In the genomic region with DNA sequence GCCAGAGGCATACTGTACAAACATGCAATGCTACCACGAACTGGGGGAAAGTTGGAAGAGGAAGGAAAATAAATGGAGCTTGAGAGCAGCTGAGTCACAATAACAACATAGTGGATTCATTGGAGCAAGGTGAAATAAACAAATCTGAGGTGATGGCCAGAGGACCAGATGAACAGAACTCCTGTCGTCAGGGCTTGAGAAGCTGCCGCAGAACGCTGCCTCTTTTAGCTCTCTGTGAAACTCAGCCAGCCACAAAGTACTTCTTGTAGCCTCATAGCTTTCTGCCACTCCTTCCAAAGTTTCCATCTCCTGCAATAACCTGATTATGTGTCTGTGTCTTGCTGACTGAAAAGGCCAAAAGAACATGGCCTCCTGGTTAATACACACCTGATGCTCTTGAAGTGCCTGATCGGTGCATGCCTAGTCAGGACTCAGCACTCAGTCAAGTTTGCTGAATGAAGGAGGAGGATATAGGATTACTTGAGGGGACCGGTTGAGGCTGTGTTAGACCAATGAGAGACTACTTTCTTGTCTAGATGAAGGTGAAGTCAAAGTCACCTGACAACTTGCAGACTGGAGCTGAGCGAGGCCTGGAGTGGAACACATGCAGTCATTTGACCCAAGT, we compare ENCODE assay signal across 23 mouse cellular contexts. TPM values are rescaled to one million over a fixed set of nuclear protein-coding genes. Genes with fewer than 3 reads are reported as not detected.
DNase-seq lines count a peak whose midpoint lies in the region; ATAC-seq and TF ChIP-seq lines count a peak whose summit lies in the region.
"Had no signal": no experiment of that assay in that cellular context is flagged by ENCODE, and none has a peak within 500 bp of the region (broad histone marks: within the 10 kb centered on the region; RNA-seq: fewer than 3 reads in every experiment).

No protein-coding gene starts in this region.

- ATAC-seq in midbrain, embryonic 12.5 days (ENCODE audit: low FRiP score, low read depth): peak; percentile 39; the same call in 1 of the 2 replicates
- ATAC-seq in midbrain, postnatal 0 days (ENCODE audit: low FRiP score): no peak
- ATAC-seq: liver, embryonic 12.5 days had no signal

- H3K27ac ChIP-seq in gastrocnemius, adult 2 months: peak overlapping the region; percentile 12; the same call in 1 of the 2 replicates
- no peak overlapping the region for H3K27ac ChIP-seq in midbrain, embryonic 12.5 days (replicated peaks)
- H3K27ac ChIP-seq in midbrain, postnatal 0 days (ENCODE audit: low read depth, low read length): no peak overlapping the region
- H3K27ac ChIP-seq: forebrain, embryonic 12.5 days; heart, embryonic 15.5 days; kidney, postnatal 0 days; limb, embryonic 13.5 days; liver, embryonic 12.5 days; midbrain, embryonic 13.5 days; neural tube, embryonic 12.5 days had no signal

- peaks cover 12% of the 10 kb centered on the region; the same call in 1 of the 2 replicates for H3K4me1 ChIP-seq in midbrain, embryonic 12.5 days
- no peaks in the 10 kb centered on the region for H3K4me1 ChIP-seq in midbrain, postnatal 0 days (ENCODE audit: insufficient read depth, low read length)
- H3K4me1 ChIP-seq: heart, embryonic 15.5 days; limb, embryonic 13.5 days; liver, embryonic 12.5 days had no signal

- no peak overlapping the region; the same call in 1 of the 2 replicates for H3K4me3 ChIP-seq in gastrocnemius, adult 2 months
- no peak overlapping the region for H3K4me3 ChIP-seq in midbrain, embryonic 12.5 days
- no peak overlapping the region for H3K4me3 ChIP-seq in midbrain, postnatal 0 days (ENCODE audit: low read depth, low read length)
- no peak overlapping the region for H3K4me3 ChIP-seq in myocyte
- H3K4me3 ChIP-seq: erythroblast, embryonic 14.5 days; forebrain, embryonic 12.5 days; heart, embryonic 15.5 days; limb, embryonic 13.5 days; liver, embryonic 12.5 days; midbrain, embryonic 13.5 days; neural tube, embryonic 12.5 days had no signal

- H3K4me2 ChIP-seq in midbrain, embryonic 12.5 days (replicated peaks): no peak overlapping the region
- H3K4me2 ChIP-seq in midbrain, postnatal 0 days (ENCODE audit: low read depth, low read length, poor library complexity, severe bottlenecking): no peak overlapping the region
- peak overlapping the region; percentile 47 for H3K4me2 ChIP-seq in myocyte (ENCODE audit: low read depth)
- H3K4me2 ChIP-seq: forebrain, embryonic 12.5 days; heart, embryonic 15.5 days; limb, embryonic 13.5 days; liver, embryonic 12.5 days; midbrain, embryonic 13.5 days; neural tube, embryonic 12.5 days had no signal

- no peak overlapping the region for H3K9ac ChIP-seq in midbrain, embryonic 12.5 days (replicated peaks)
- H3K9ac ChIP-seq in midbrain, postnatal 0 days (replicated peaks; ENCODE audit: low read length, poor library complexity, severe bottlenecking): no peak overlapping the region
- H3K9ac ChIP-seq: forebrain, embryonic 12.5 days; heart, embryonic 15.5 days; limb, embryonic 13.5 days; liver, embryonic 12.5 days; midbrain, embryonic 13.5 days; neural tube, embryonic 12.5 days had no signal

- intact Hi-C loops in gastrocnemius, adult 2 months (cut with DNase I): no loop called here
- intact Hi-C loops in left cerebral cortex, postnatal 14 days (cut with DNase I): no loop called here

- no peaks in the 10 kb centered on the region; the same call in 1 of the 2 replicates for H3K9me3 ChIP-seq in midbrain, embryonic 12.5 days
- H3K9me3 ChIP-seq in midbrain, postnatal 0 days (ENCODE audit: low read length): no peaks in the 10 kb centered on the region
- H3K9me3 ChIP-seq: forebrain, embryonic 12.5 days; heart, embryonic 15.5 days; limb, embryonic 13.5 days; liver, embryonic 12.5 days; midbrain, embryonic 13.5 days; neural tube, embryonic 12.5 days had no signal

- WGBS in midbrain, embryonic 12.5 days: 82% methylated on average over 7 of the region's 7 CpGs
- WGBS in midbrain, postnatal 0 days: 83% methylated on average over 7 of the region's 7 CpGs

- H3K27me3 ChIP-seq in midbrain, embryonic 12.5 days: peaks cover 40% of the 10 kb centered on the region
- no peaks in the 10 kb centered on the region for H3K27me3 ChIP-seq in midbrain, postnatal 0 days (ENCODE audit: insufficient read depth, low read length)
- no peaks in the 10 kb centered on the region for H3K27me3 ChIP-seq in myocyte (ENCODE audit: control insufficient read depth, insufficient read depth, insufficient read length)
- H3K27me3 ChIP-seq: forebrain, embryonic 12.5 days; heart, embryonic 15.5 days; limb, embryonic 13.5 days; liver, embryonic 12.5 days; neural tube, embryonic 12.5 days had no signal

- no peaks in the 10 kb centered on the region for H3K79me2 ChIP-seq in myocyte (ENCODE audit: control insufficient read depth, insufficient read depth)

- no peak overlapping the region for H3ac ChIP-seq in myocyte (ENCODE audit: control insufficient read depth, insufficient read length)

- TF ChIP-seq POLR2A in myocyte (IDR thresholded peaks at IDR 0.05; ENCODE audit: insufficient read length, low read depth): no peak

- DNase-seq in gastrocnemius, adult 2 months: no peak
- DNase-seq in gastrocnemius, postnatal 25 days: no peak
- DNase-seq in midbrain, postnatal 0 days (ENCODE audit: low spot score): no peak
- DNase-seq in adrenal gland, adult 18-20 months (ENCODE audit: low spot score in 2 of 2): no peak
- DNase-seq in ovary, postnatal 10 days (ENCODE audit: low spot score): no peak
- DNase-seq in left cerebral cortex, postnatal 14 days (ENCODE audit: low spot score in 2 of 2): no peak
- DNase-seq: adrenal gland, postnatal 25 days; cerebellum, adult 9-10 months; kidney, adult 2 months; lung, adult 18-20 months; lung, postnatal 10 days; right cerebral cortex, postnatal 25 days; thymus, adult 2 months had no signal

- no peaks in the 10 kb centered on the region for H3K36me3 ChIP-seq in midbrain, embryonic 12.5 days
- no peaks in the 10 kb centered on the region for H3K36me3 ChIP-seq in midbrain, postnatal 0 days (ENCODE audit: insufficient read depth, low read length)
- H3K36me3 ChIP-seq in myocyte (ENCODE audit: control insufficient read depth, insufficient read depth): no peaks in the 10 kb centered on the region
- H3K36me3 ChIP-seq: forebrain, embryonic 12.5 days; heart, embryonic 15.5 days; limb, embryonic 13.5 days; liver, embryonic 12.5 days; midbrain, embryonic 13.5 days; neural tube, embryonic 12.5 days had no signal

- TF ChIP-seq CTCF in gastrocnemius, adult 2 months (IDR thresholded peaks at IDR 0.05): no peak
- TF ChIP-seq CTCF in midbrain, postnatal 0 days (IDR thresholded peaks at IDR 0.05): no peak

TF ChIP-seq in myocyte, 11 proteins besides CTCF, POLR2A, EP300 and RAD21:
- TF ChIP-seq MYOG (IDR thresholded peaks at IDR 0.05; ENCODE audit: control insufficient read depth in 1 of 3, insufficient read depth in 1 of 3, insufficient read length in 2 of 3, low read depth in 2 of 3) (no peak), CEBPB (IDR thresholded peaks at IDR 0.05; ENCODE audit: insufficient read depth, poor library complexity, severe bottlenecking) (no peak), REST (IDR thresholded peaks at IDR 0.05; ENCODE audit: insufficient read depth, insufficient read length) (no peak), TCF12 (IDR thresholded peaks at IDR 0.05; ENCODE audit: insufficient read depth, poor library complexity, severe bottlenecking) (no peak), MAX (IDR thresholded peaks at IDR 0.05; ENCODE audit: low read depth) (no peak), MYOD1 (IDR thresholded peaks at IDR 0.05; ENCODE audit: control insufficient read depth in 1 of 3, insufficient read length in 2 of 3, low read depth in 2 of 3) (no peak), TCF3 (IDR thresholded peaks at IDR 0.05; ENCODE audit: insufficient read length, low read depth) (no peak), E2F4 (IDR thresholded peaks at IDR 0.05; ENCODE audit: insufficient read depth) (no peak), USF1 (IDR thresholded peaks at IDR 0.05; ENCODE audit: low read depth) (no peak), SRF (IDR thresholded peaks at IDR 0.05; ENCODE audit: control insufficient read depth, insufficient read length, low read depth) (no peak), POLR2AphosphoS2 (IDR thresholded peaks at IDR 0.05; ENCODE audit: insufficient read length, low read depth) (no peak)

RNA-seq across cellular contexts. Expression of gene Lekr1, which starts 39.6 kb away (rescaled TPM):
- total RNA-seq in gastrocnemius, adult 2 months (2021): under 1 TPM; 0.23 to 0.31 TPM
- total RNA-seq in gastrocnemius, postnatal 25 days (2021): under 1 TPM; 0.64 to 0.80 TPM
- 4.6 and 6.7 TPM in 2 replicates for polyA plus RNA-seq in midbrain, embryonic 12.5 days (2016; fragmentation: Nextera tagmentation; extraction: Ambion mirVana)
- 2.2 and 5.9 TPM in 2 replicates for total RNA-seq in midbrain, postnatal 0 days (2014; rRNA removed)
- 4.1 and 5.0 TPM in 2 replicates for polyA plus RNA-seq in midbrain, postnatal 0 days (2015; fragmentation: Nextera tagmentation; extraction: Ambion mirVana)
- 0.65 TPM for polyA plus RNA-seq in myocyte (2012; fragmentation: generic; extraction: Trizol)
- 1 to 10 TPM; 2.5 to 3.1 TPM for total RNA-seq in adrenal gland, adult 18-20 months (2021)
- total RNA-seq in left cerebral cortex, postnatal 14 days (2021): 1 to 10 TPM; 6.6 to 8.0 TPM
- polyA plus RNA-seq: erythroblast, embryonic 14.5 days had no signal
